Mouse (Mus musculus): ENCODE results near the gene Tlx1. TPM values are rescaled to one million over a fixed set of nuclear protein-coding genes. Genes with fewer than 3 reads are reported as not detected.
A peak's percentile ranks its signal among the peaks of the same experiment; 100 is the strongest.

Gene Tlx1
- not detected in 2 replicates for polyA plus RNA-seq (2011; ENCODE audit: insufficient read depth, insufficient read length, low read depth, missing spikeins)

DNA sequence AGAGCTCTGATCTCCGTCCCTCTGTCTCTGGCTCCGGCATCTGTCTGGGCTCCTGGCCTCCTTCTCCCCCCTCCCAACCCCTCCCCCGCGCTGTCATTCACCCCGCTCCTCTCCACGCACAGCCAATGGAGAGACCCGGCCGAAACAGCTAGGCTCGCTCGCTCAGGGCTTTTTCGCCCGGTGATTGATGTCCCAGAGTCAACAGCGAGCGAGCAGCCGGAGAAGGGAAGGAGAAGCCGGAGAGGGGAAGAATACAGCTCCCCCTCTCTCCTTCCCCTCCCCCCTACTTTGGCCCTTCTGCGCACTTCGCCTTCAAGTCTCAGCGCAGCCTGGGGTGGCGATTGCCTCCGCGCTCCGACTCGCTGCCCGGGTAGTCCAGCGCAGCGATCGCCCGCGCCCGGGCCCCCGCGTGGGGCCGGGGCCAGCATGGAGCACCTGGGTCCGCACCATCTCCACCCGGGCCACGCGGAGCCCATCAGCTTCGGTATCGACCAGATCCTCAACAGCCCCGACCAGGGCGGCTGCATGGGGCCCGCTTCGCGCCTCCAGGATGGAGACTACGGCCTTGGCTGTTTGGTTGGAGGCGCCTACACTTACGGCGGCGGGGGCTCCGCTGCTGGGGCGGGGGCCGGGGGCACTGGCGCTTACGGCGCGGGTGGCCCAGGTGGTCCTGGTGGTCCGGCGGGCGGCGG is at the start of gene Tlx1:
Tlx1 (plus strand) TSS at position 191 of the 692 bp plus-strand sequence.
- Histone ChIP-seq H3K27ac (ENCODE audit: insufficient read depth, low read length) (no peak within 1 kb of the TSS), H3K27me3 (ENCODE audit: control insufficient read depth, insufficient read depth, low read length, poor library complexity, severe bottlenecking) (peaks cover 47% of the 10 kb centered on the region), H3K36me3 (ENCODE audit: control insufficient read depth, insufficient read depth, low read length, poor library complexity, severe bottlenecking) (no peaks in the 10 kb centered on the region), H3K9me3 (replicated peaks; ENCODE audit: control insufficient read depth, insufficient read depth, low read length, poor library complexity, severe bottlenecking) (no peaks in the 10 kb centered on the region), H3K4me1 (ENCODE audit: control insufficient read depth, insufficient read depth, low read length) (no peaks in the 10 kb centered on the region), H3K9ac (ENCODE audit: low read depth, poor library complexity, severe bottlenecking) (peak within 1 kb of the TSS; percentile 64), H3K4me3 (ENCODE audit: low read depth, low read length) (peak within 1 kb of the TSS; percentile 47)
- TF ChIP-seq EP300 (IDR thresholded peaks at IDR 0.05; ENCODE audit: insufficient read depth, low read depth, low read length): no peak
- no peak for TF ChIP-seq POLR2A (IDR thresholded peaks at IDR 0.05; ENCODE audit: insufficient read depth, low read length)
- TF ChIP-seq CTCF (IDR thresholded peaks at IDR 0.05; ENCODE audit: low read depth, low read length): no peak

DNA sequence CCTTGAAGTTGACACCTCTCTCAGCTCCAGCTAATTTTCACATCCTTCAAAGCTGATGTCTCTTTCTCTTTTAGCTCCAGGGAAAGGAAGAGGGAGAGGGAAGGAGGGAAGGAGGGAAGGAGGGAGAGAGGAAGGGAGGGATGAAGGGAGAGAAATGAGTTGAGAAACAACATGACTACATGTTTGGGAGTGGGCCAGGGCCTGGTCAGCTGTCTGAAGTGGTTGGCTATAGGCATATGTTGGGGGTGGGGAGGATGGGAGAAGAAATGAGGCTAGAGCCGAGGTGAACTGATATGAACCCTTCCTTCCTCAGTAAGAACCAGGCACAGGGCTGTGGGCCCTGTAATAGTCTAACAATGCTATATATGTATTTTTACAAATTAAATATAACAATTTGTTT is 44.9 kb upstream of the Tlx1 start:
- Histone ChIP-seq H3K27ac (ENCODE audit: insufficient read depth, low read length) (no peak overlapping the region), H3K9ac (ENCODE audit: low read depth, poor library complexity, severe bottlenecking) (no peak overlapping the region), H3K36me3 (ENCODE audit: control insufficient read depth, insufficient read depth, low read length, poor library complexity, severe bottlenecking) (no peaks in the 10 kb centered on the region), H3K4me1 (ENCODE audit: control insufficient read depth, insufficient read depth, low read length) (no peaks in the 10 kb centered on the region), H3K4me3 (ENCODE audit: low read depth, low read length) (no peak overlapping the region), H3K27me3 (ENCODE audit: control insufficient read depth, insufficient read depth, low read length, poor library complexity, severe bottlenecking) (no peaks in the 10 kb centered on the region), H3K9me3 (replicated peaks; ENCODE audit: control insufficient read depth, insufficient read depth, low read length, poor library complexity, severe bottlenecking) (no peaks in the 10 kb centered on the region)
- TF ChIP-seq EP300 (IDR thresholded peaks at IDR 0.05; ENCODE audit: insufficient read depth, low read depth, low read length) (no peak), CTCF (IDR thresholded peaks at IDR 0.05; ENCODE audit: low read depth, low read length) (no peak), POLR2A (IDR thresholded peaks at IDR 0.05; ENCODE audit: insufficient read depth, low read length) (no peak)

DNA sequence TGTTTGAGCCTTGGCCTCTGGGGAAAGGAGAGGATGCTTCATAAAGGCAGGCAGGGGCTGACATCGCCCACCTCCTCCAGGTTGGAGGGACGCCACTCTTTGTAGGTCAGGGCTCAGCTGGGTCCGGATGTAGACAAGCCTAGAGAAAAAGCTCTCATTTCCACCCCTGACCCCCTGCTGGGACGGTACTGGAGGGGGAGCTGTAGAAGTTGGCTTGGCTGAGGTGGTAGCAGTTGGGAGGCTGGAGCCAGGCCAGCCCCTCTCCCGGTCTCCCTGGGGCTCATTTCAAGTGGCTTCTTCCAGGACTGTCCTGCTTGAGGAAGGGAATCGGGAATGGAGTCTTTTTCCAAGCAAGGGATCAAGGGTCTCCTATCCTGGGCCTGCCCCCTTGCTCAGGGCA is 43.8 kb upstream of the Tlx1 start:
- Histone ChIP-seq H3K27me3 (ENCODE audit: control insufficient read depth, insufficient read depth, low read length, poor library complexity, severe bottlenecking) (no peaks in the 10 kb centered on the region), H3K4me1 (ENCODE audit: control insufficient read depth, insufficient read depth, low read length) (no peaks in the 10 kb centered on the region), H3K27ac (ENCODE audit: insufficient read depth, low read length) (no peak overlapping the region), H3K4me3 (ENCODE audit: low read depth, low read length) (no peak overlapping the region), H3K9me3 (replicated peaks; ENCODE audit: control insufficient read depth, insufficient read depth, low read length, poor library complexity, severe bottlenecking) (no peaks in the 10 kb centered on the region), H3K9ac (ENCODE audit: low read depth, poor library complexity, severe bottlenecking) (no peak overlapping the region), H3K36me3 (ENCODE audit: control insufficient read depth, insufficient read depth, low read length, poor library complexity, severe bottlenecking) (no peaks in the 10 kb centered on the region)
- TF ChIP-seq CTCF (IDR thresholded peaks at IDR 0.05; ENCODE audit: low read depth, low read length) (no peak), POLR2A (IDR thresholded peaks at IDR 0.05; ENCODE audit: insufficient read depth, low read length) (no peak), EP300 (IDR thresholded peaks at IDR 0.05; ENCODE audit: insufficient read depth, low read depth, low read length) (no peak)

DNA sequence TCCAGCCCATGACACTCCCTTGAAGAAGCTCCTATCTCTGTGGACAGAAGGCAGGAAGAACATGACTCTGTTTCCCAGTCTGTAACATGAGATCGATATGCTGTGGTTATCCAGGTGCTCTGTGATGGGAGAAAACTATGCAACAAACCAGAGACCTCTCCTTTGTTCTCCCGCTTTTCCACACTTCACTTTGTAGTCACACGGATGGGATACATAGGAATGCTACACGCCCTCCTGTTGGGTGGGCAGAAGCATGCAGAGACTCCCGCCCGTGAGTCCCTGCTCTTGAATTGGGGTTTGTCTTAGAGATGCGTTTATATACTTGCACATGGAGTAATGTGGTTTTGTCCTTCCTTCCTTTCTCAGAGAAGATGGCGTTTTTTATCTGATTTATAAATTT is 39.8 kb upstream of the Tlx1 start:
- H3K4me1 ChIP-seq (ENCODE audit: control insufficient read depth, insufficient read depth, low read length): no peaks in the 10 kb centered on the region
- no peaks in the 10 kb centered on the region for H3K27me3 ChIP-seq (ENCODE audit: control insufficient read depth, insufficient read depth, low read length, poor library complexity, severe bottlenecking)
- no peak overlapping the region for H3K4me3 ChIP-seq (ENCODE audit: low read depth, low read length)
- no peaks in the 10 kb centered on the region for H3K36me3 ChIP-seq (ENCODE audit: control insufficient read depth, insufficient read depth, low read length, poor library complexity, severe bottlenecking)
- TF ChIP-seq CTCF (IDR thresholded peaks at IDR 0.05; ENCODE audit: low read depth, low read length) (no peak), POLR2A (IDR thresholded peaks at IDR 0.05; ENCODE audit: insufficient read depth, low read length) (no peak)
- no peak overlapping the region for H3K27ac ChIP-seq (ENCODE audit: insufficient read depth, low read length)
- no peak overlapping the region for H3K9ac ChIP-seq (ENCODE audit: low read depth, poor library complexity, severe bottlenecking)
- no peaks in the 10 kb centered on the region for H3K9me3 ChIP-seq (replicated peaks; ENCODE audit: control insufficient read depth, insufficient read depth, low read length, poor library complexity, severe bottlenecking)

DNA sequence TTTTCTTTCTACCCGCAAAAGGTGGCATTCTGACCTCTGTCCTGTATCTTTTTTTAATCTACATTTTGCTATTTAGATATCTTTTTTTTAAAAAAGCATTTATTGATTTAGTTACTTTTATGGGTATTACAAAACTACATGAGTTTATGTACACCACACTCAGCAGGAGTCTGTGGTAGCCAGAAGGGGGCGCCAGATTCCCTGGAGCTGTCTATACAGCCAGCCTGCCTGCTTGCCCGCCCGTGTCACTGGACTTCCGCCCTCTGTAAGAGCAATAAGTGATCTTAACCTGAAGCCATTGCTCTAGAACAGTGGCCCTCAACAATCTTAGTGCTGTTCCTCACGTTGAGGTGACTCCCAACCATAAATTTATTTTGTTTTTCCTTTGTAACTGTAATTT is 38.0 kb upstream of the Tlx1 start:
- no peak for TF ChIP-seq POLR2A (IDR thresholded peaks at IDR 0.05; ENCODE audit: insufficient read depth, low read length)
- no peak for TF ChIP-seq EP300 (IDR thresholded peaks at IDR 0.05; ENCODE audit: insufficient read depth, low read depth, low read length)
- TF ChIP-seq CTCF (IDR thresholded peaks at IDR 0.05; ENCODE audit: low read depth, low read length): peak; percentile 39
- Histone ChIP-seq H3K9me3 (replicated peaks; ENCODE audit: control insufficient read depth, insufficient read depth, low read length, poor library complexity, severe bottlenecking) (no peaks in the 10 kb centered on the region), H3K4me3 (ENCODE audit: low read depth, low read length) (no peak overlapping the region), H3K27ac (ENCODE audit: insufficient read depth, low read length) (no peak overlapping the region), H3K9ac (ENCODE audit: low read depth, poor library complexity, severe bottlenecking) (no peak overlapping the region), H3K36me3 (ENCODE audit: control insufficient read depth, insufficient read depth, low read length, poor library complexity, severe bottlenecking) (no peaks in the 10 kb centered on the region), H3K27me3 (ENCODE audit: control insufficient read depth, insufficient read depth, low read length, poor library complexity, severe bottlenecking) (no peaks in the 10 kb centered on the region), H3K4me1 (ENCODE audit: control insufficient read depth, insufficient read depth, low read length) (no peaks in the 10 kb centered on the region)

DNA sequence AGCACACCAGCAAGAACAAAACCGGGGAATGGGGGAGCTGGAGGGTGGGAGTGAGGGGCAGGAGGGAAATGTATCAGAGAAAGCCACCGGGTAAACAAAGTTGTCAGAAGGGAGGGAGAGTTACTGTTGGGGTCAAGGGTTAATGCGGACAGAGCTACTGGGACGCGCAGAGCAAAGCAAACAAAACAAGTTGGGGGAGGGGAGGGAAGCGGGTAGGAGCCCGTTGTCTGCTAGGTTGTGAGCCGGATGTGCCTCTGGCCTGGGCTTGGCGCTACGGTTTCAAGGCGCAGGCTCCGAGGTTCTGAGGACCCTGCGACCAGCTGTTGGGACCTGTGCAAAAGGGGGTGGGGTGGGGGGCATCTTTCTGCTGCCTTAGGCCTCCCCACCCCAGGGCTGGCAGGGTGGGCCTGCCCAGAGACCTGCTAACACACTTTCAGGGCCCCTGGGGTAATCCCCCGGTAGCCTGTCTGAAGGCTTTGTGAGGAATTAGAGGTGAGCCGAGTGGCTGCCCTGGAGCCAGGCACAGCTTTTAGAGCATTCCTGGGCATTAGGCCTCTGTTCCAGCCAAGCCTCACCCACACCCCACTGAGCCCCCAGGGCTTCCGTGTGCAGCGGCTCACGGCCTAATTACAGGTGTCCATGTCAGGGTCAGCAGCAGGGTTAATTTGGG is 36.6 kb upstream of the Tlx1 start:
- Histone ChIP-seq H3K27ac (ENCODE audit: insufficient read depth, low read length) (peak overlapping the region; percentile 10), H3K9me3 (replicated peaks; ENCODE audit: control insufficient read depth, insufficient read depth, low read length, poor library complexity, severe bottlenecking) (no peaks in the 10 kb centered on the region), H3K36me3 (ENCODE audit: control insufficient read depth, insufficient read depth, low read length, poor library complexity, severe bottlenecking) (no peaks in the 10 kb centered on the region), H3K27me3 (ENCODE audit: control insufficient read depth, insufficient read depth, low read length, poor library complexity, severe bottlenecking) (no peaks in the 10 kb centered on the region), H3K9ac (ENCODE audit: low read depth, poor library complexity, severe bottlenecking) (peak overlapping the region; percentile 49), H3K4me3 (ENCODE audit: low read depth, low read length) (no peak overlapping the region), H3K4me1 (ENCODE audit: control insufficient read depth, insufficient read depth, low read length) (no peaks in the 10 kb centered on the region)
- TF ChIP-seq EP300 (IDR thresholded peaks at IDR 0.05; ENCODE audit: insufficient read depth, low read depth, low read length) (peak; percentile 90), CTCF (IDR thresholded peaks at IDR 0.05; ENCODE audit: low read depth, low read length) (no peak)

Measured in ES-Bruce4 (cell line).